Mouse (Mus musculus) hindbrain, embryonic 11.5 days (tissue): ENCODE measurements around the gene Zc2hc1b. TPM values are rescaled to one million over a fixed set of nuclear protein-coding genes. Genes with fewer than 3 reads are reported as not detected.
A peak's percentile ranks its signal among the peaks of the same experiment; 100 is the strongest.

ENCODE experiments used
- ATAC-seq: fragments of 200-750 bp; cut with Nextera tagmentation; 2 replicates; pipeline ENCODE4 v1.8.0; 2017; ENCODE audit warnings: mild to moderate bottlenecking, moderate TSS enrichment, moderate library complexity; ENCODE audit not compliant: low FRiP score
- DNase-seq: peaks from one replicate; pipeline ENCODE4 v3.0.0-alpha.2; 2015; ENCODE audit warnings: low spot score
- H3K27ac ChIP-seq: fragments of 300-500 bp; sonication (generic); 2 replicates; pipeline ENCODE4 v1.5.1; 2014; ENCODE audit warnings: mild to moderate bottlenecking, low read depth, low read length
- H3K27me3 ChIP-seq: fragments of 300-500 bp; sonication (generic); 2 replicates; pipeline ENCODE4 v1.6.1; 2014; ENCODE audit warnings: mild to moderate bottlenecking, low read length, moderate library complexity, mixed read lengths; ENCODE audit not compliant: control insufficient read depth, insufficient read depth
- H3K36me3 ChIP-seq: fragments of 300-500 bp; sonication (generic); 2 replicates; pipeline ENCODE4 v1.6.1; 2014; ENCODE audit warnings: mild to moderate bottlenecking, low read length, moderate library complexity, mixed read lengths; ENCODE audit not compliant: control insufficient read depth, insufficient read depth
- H3K4me1 ChIP-seq: fragments of 300-500 bp; sonication (generic); replicated peaks from 2 replicates; pipeline ENCODE4 v1.6.1; 2014; ENCODE audit warnings: low read length, mixed read lengths; ENCODE audit not compliant: control insufficient read depth, insufficient read depth
- H3K4me2 ChIP-seq: fragments of 300-500 bp; sonication (generic); replicated peaks from 2 replicates; pipeline ENCODE4 v1.6.1; 2014; ENCODE audit warnings: mild to moderate bottlenecking, low read depth, low read length
- H3K4me3 ChIP-seq: fragments of 300-500 bp; sonication (generic); 2 replicates; pipeline ENCODE4 v1.5.1; 2014; ENCODE audit warnings: low read depth, low read length
- H3K9ac ChIP-seq: fragments of 300-500 bp; sonication (generic); 2 replicates; pipeline ENCODE4 v1.6.1; 2014; ENCODE audit warnings: low read depth, low read length
- H3K9me3 ChIP-seq: fragments of 300-500 bp; sonication (generic); 2 replicates; pipeline ENCODE4 v1.6.1; 2016; ENCODE audit warnings: low read length; ENCODE audit not compliant: control insufficient read depth
- WGBS: fragments of 180-500 bp; shearing (Covaris S2); extraction: QIAGEN DNeasy Blood & Tissue Kit; methylation state at CpG from one replicate; pipeline ENCODE4 v1.1.7; 2014; 5-methylcytosine and 5-hydroxymethylcytosine counted together
- polyA plus RNA-seq: library from polyadenylated mRNA; unstranded; fragments of >200 nt; fragmentation: Nextera tagmentation; extraction: Ambion mirVana; gene quantifications from 2 replicates; pipeline ENCODE4 v1.2.1, GENCODE M21; 2014

The Zc2hc1b gene
- polyA plus RNA-seq, 1 experiment from 2014 or later = not detected

GRCm38 (mm10) chr10:13115030-13115429 lies 62.8 kb downstream of the Zc2hc1b start:
- H3K9me3 ChIP-seq = no peaks in the 10 kb centered on the region
- peak overlapping the region; percentile 25; the same call in 1 of the 2 replicates for H3K9ac ChIP-seq
- no peaks in the 10 kb centered on the region for H3K36me3 ChIP-seq
- H3K4me3 ChIP-seq = no peak overlapping the region
- peak; percentile 67 for DNase-seq
- H3K27me3 ChIP-seq = no peaks in the 10 kb centered on the region
- H3K4me1 ChIP-seq = peaks cover 16% of the 10 kb centered on the region; the same call in 1 of the 2 replicates
- H3K4me2 ChIP-seq = no peak overlapping the region; the same call in 1 of the 2 replicates
- peak overlapping the region; percentile 89 for H3K27ac ChIP-seq
- peak; percentile 82 for ATAC-seq
- WGBS = 28% methylated on average over 4 of the region's 4 CpGs

GRCm38 (mm10) chr10:13113641-13114040 lies 64.2 kb downstream of the Zc2hc1b start:
- Histone ChIP-seq H3K4me1 (peaks cover 20% of the 10 kb centered on the region; the same call in 1 of the 2 replicates), H3K4me3 (no peak overlapping the region), H3K27me3 (no peaks in the 10 kb centered on the region), H3K9me3 (no peaks in the 10 kb centered on the region), H3K36me3 (no peaks in the 10 kb centered on the region), H3K27ac (peak overlapping the region; percentile 89), H3K4me2 (no peak overlapping the region), H3K9ac (no peak overlapping the region)
- 79% methylated on average over 4 of the region's 4 CpGs for WGBS
- ATAC-seq (no peak), DNase-seq (no peak)

GRCm38 (mm10) chr10:13112849-13113248 lies 65.0 kb downstream of the Zc2hc1b start:
- H3K4me1 ChIP-seq = peaks cover 14% of the 10 kb centered on the region; the same call in 1 of the 2 replicates
- 56% methylated on average over 3 of the region's 3 CpGs for WGBS
- no peaks in the 10 kb centered on the region for H3K36me3 ChIP-seq
- no peaks in the 10 kb centered on the region for H3K9me3 ChIP-seq
- H3K9ac ChIP-seq = no peak overlapping the region
- ATAC-seq (no peak), DNase-seq (no peak)
- H3K27me3 ChIP-seq = no peaks in the 10 kb centered on the region
- H3K4me2 ChIP-seq = no peak overlapping the region
- H3K27ac ChIP-seq = no peak overlapping the region
- H3K4me3 ChIP-seq = no peak overlapping the region

GRCm38 (mm10) chr10:13109781-13110180 lies 68.0 kb downstream of the Zc2hc1b start:
- DNase-seq = no peak
- Histone ChIP-seq H3K27ac (no peak overlapping the region), H3K4me2 (no peak overlapping the region), H3K4me1 (peaks cover 12% of the 10 kb centered on the region; the same call in 1 of the 2 replicates), H3K9me3 (no peaks in the 10 kb centered on the region), H3K4me3 (no peak overlapping the region), H3K27me3 (no peaks in the 10 kb centered on the region), H3K9ac (no peak overlapping the region), H3K36me3 (no peaks in the 10 kb centered on the region)
- ATAC-seq = no peak
- 58% methylated on average over 1 of the region's 1 CpGs for WGBS

- DNase-seq = no peak
Observed at GRCm38 (mm10) chr10:13108847-13109246, 69.0 kb downstream of the Zc2hc1b start.

GRCm38 (mm10) chr10:13108021-13108548 lies 69.7 kb downstream of the Zc2hc1b start:
- no peak overlapping the region for H3K4me2 ChIP-seq
- 5% methylated on average over 7 of the region's 7 CpGs for WGBS

More at GRCm38 (mm10) chr10:13108847-13109246, 69.0 kb downstream of the Zc2hc1b start:
- Histone ChIP-seq H3K27me3 (no peaks in the 10 kb centered on the region), H3K9me3 (no peaks in the 10 kb centered on the region), H3K4me3 (no peak overlapping the region), H3K36me3 (no peaks in the 10 kb centered on the region), H3K4me2 (no peak overlapping the region), H3K27ac (peak overlapping the region; percentile 70), H3K4me1 (peaks cover 10% of the 10 kb centered on the region; the same call in 1 of the 2 replicates), H3K9ac (no peak overlapping the region)
- ATAC-seq = no peak; the same call in 1 of the 2 replicates
- WGBS = 34% methylated on average over 4 of the region's 4 CpGs

GRCm38 (mm10) chr10:13106909-13107624 lies 70.8 kb downstream of the Zc2hc1b start:
- Histone ChIP-seq H3K4me2 (no peak overlapping the region), H3K36me3 (no peaks in the 10 kb centered on the region), H3K9me3 (no peaks in the 10 kb centered on the region), H3K27me3 (no peaks in the 10 kb centered on the region), H3K9ac (no peak overlapping the region), H3K4me3 (no peak overlapping the region), H3K4me1 (peaks cover 7% of the 10 kb centered on the region; the same call in 1 of the 2 replicates), H3K27ac (peak overlapping the region; percentile 70)
- 62% methylated on average over 9 of the region's 9 CpGs for WGBS
- DNase-seq = no peak
- ATAC-seq = no peak

More at GRCm38 (mm10) chr10:13108021-13108548, 69.7 kb downstream of the Zc2hc1b start:
- Histone ChIP-seq H3K36me3 (no peaks in the 10 kb centered on the region), H3K27me3 (no peaks in the 10 kb centered on the region), H3K4me1 (peaks cover 7% of the 10 kb centered on the region; the same call in 1 of the 2 replicates), H3K9me3 (no peaks in the 10 kb centered on the region), H3K4me3 (no peak overlapping the region), H3K9ac (no peak overlapping the region), H3K27ac (peak overlapping the region; percentile 70)
- ATAC-seq = peak; percentile 91
- peak; percentile 73 for DNase-seq

GRCm38 (mm10) chr10:13103838-13104237 lies 74.0 kb downstream of the Zc2hc1b start:
- no peak overlapping the region for H3K4me2 ChIP-seq
- H3K4me1 ChIP-seq = peaks cover 1% of the 10 kb centered on the region; the same call in 1 of the 2 replicates
- H3K27me3 ChIP-seq = no peaks in the 10 kb centered on the region
- DNase-seq (no peak), ATAC-seq (no peak)
- no peak overlapping the region for H3K27ac ChIP-seq
- no peak overlapping the region for H3K9ac ChIP-seq
- H3K4me3 ChIP-seq = no peak overlapping the region
- H3K9me3 ChIP-seq = no peaks in the 10 kb centered on the region
- 86% methylated on average over 4 of the region's 4 CpGs for WGBS
- H3K36me3 ChIP-seq = no peaks in the 10 kb centered on the region
